Comparison of ENCODE assay signal across 8 mouse cellular contexts in the genomic region with DNA sequence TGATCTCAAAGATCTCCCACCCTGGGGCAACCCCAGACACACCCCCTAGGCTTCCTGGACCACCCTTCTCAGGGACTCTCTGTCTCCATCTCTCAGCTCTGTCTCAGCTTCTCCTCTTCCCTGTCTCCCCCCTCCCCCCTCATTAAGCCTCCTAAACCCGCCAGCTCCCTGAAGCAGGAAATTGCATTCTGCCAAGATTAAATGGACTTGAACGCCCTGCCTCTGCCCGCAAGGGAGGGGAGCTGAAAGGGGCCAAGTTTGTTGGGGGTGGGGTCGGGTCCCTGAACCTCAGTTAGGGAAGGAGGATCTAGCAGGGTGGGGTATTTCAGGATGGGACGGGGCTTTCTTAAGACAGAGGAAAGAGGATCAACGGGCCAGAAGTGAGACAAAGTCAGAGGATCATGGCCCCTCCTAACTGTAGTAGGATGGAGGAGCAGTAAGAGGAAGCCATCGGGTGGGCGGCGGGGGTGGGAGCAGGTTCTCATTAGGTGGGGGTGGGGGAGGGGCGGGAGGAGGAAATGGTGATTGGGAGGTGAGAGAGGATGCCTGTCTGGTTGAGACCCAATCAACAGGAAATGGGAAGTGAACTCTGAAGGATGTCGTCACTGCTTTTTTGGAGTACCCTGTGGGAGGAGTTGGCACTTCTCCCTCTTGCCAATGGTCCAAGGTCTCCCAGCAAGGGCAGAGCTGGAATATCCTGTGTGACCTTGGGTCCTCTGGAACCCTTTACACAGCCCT. TPM values are rescaled to one million over a fixed set of nuclear protein-coding genes. Genes with fewer than 3 reads are reported as not detected.
A peak's percentile ranks its signal among the peaks of the same experiment; 100 is the strongest.
DNase-seq lines count a peak whose midpoint lies in the region; ATAC-seq and TF ChIP-seq lines count a peak whose summit lies in the region.

No protein-coding gene starts in this region.

- H3K27ac ChIP-seq in embryonic facial prominence, embryonic 10.5 days (replicated peaks) = peak overlapping the region; percentile 88
- peak overlapping the region; percentile 91 for H3K27ac ChIP-seq in limb, embryonic 10.5 days
- H3K27ac ChIP-seq in midbrain, embryonic 10.5 days (replicated peaks) = peak overlapping the region; percentile 85

- CTCF ChIA-PET in Patski (lab: Charles Lee) = interaction anchor here (0.7 to 2.3 kb wide), 7 partner anchors 10 to 47 kb away, joined by 3 to 10 read pairs (median 3); no protein-coding TSS in a partner anchor

- no peak for DNase-seq in Patski (ENCODE audit: low read depth, low spot score)
- DNase-seq in embryonic facial prominence, embryonic 10.5 days (ENCODE audit: low spot score) = peak; percentile 73
- DNase-seq in heart, postnatal 36 days = peak; percentile 54 to 59
- peak; percentile 81 for DNase-seq in limb, embryonic 10.5 days (ENCODE audit: low spot score)
- DNase-seq in midbrain, embryonic 10.5 days (ENCODE audit: low spot score) = peak; percentile 51
- DNase-seq in ovary, postnatal 10 days (ENCODE audit: low spot score) = no peak
- DNase-seq in thymus, postnatal 4 days = no peak
- no peak for DNase-seq in right cerebral cortex, adult 18-20 months

- H3K27me3 ChIP-seq in Patski = no peaks in the 10 kb centered on the region
- H3K27me3 ChIP-seq in embryonic facial prominence, embryonic 10.5 days (replicated peaks; ENCODE audit: low read depth, poor library complexity, severe bottlenecking) = peaks cover 16% of the 10 kb centered on the region
- H3K27me3 ChIP-seq in limb, embryonic 10.5 days (ENCODE audit: low read depth, poor library complexity, severe bottlenecking) = no peaks in the 10 kb centered on the region
- H3K27me3 ChIP-seq in midbrain, embryonic 10.5 days (ENCODE audit: low read depth, poor library complexity, severe bottlenecking) = peaks cover 21% of the 10 kb centered on the region

- WGBS in embryonic facial prominence, embryonic 10.5 days = 4% methylated on average over 11 of the region's 11 CpGs
- WGBS in limb, embryonic 10.5 days = 2% methylated on average over 11 of the region's 11 CpGs
- WGBS in midbrain, embryonic 10.5 days = 10% methylated on average over 11 of the region's 11 CpGs

- TF ChIP-seq CTCF in Patski (IDR thresholded peaks at IDR 0.05) = no peak

- intact Hi-C loops in heart, postnatal 36 days (cut with DNase I) = no loop called here

- H3K4me3 ChIP-seq in embryonic facial prominence, embryonic 10.5 days = peak overlapping the region; percentile 44
- H3K4me3 ChIP-seq in limb, embryonic 10.5 days = peak overlapping the region; percentile 42
- peak overlapping the region; percentile 41 for H3K4me3 ChIP-seq in midbrain, embryonic 10.5 days

- in situ Hi-C loops in Patski (cut with MboI; ENCODE audit: low pct_unique_long_range_greater_than_20kb) = loop anchor here (25.0 kb wide), 1 partner anchor 412 kb away; no protein-coding TSS in a partner anchor

- H3K4me1 ChIP-seq in embryonic facial prominence, embryonic 10.5 days = peaks cover 79% of the 10 kb centered on the region
- peaks cover 89% of the 10 kb centered on the region for H3K4me1 ChIP-seq in limb, embryonic 10.5 days
- peaks cover 69% of the 10 kb centered on the region for H3K4me1 ChIP-seq in midbrain, embryonic 10.5 days

- H3K36me3 ChIP-seq in embryonic facial prominence, embryonic 10.5 days (replicated peaks) = no peaks in the 10 kb centered on the region
- H3K36me3 ChIP-seq in limb, embryonic 10.5 days = no peaks in the 10 kb centered on the region
- no peaks in the 10 kb centered on the region for H3K36me3 ChIP-seq in midbrain, embryonic 10.5 days

- no peaks in the 10 kb centered on the region for H3K9me3 ChIP-seq in embryonic facial prominence, embryonic 10.5 days
- H3K9me3 ChIP-seq in limb, embryonic 10.5 days (replicated peaks) = no peaks in the 10 kb centered on the region
- H3K9me3 ChIP-seq in midbrain, embryonic 10.5 days (replicated peaks) = no peaks in the 10 kb centered on the region

- POLR2A ChIA-PET in Patski (lab: Charles Lee) = interaction anchor here (1.0 to 1.8 kb wide), 6 partner anchors 9 to 23 kb away, joined by 3 to 6 read pairs (median 4); no protein-coding TSS in a partner anchor

- peak; percentile 61 for ATAC-seq in Patski

RNA-seq across cellular contexts. Expression of a gene that starts 13.7 kb away (rescaled TPM):
- polyA plus RNA-seq in Patski (2021) = 272 TPM
- polyA plus RNA-seq in embryonic facial prominence, embryonic 10.5 days (2016; fragmentation: Nextera tagmentation; extraction: Ambion mirVana) = 13.2 and 21.4 TPM in 2 replicates
- total RNA-seq in heart, postnatal 36 days (2021) = 10 to 100 TPM; 16.0 to 16.9 TPM
- polyA plus RNA-seq in limb, embryonic 10.5 days (2016; fragmentation: Nextera tagmentation; extraction: Ambion mirVana) = 31.7 and 33.6 TPM in 2 replicates
- 14.9 and 17.2 TPM in 2 replicates for polyA plus RNA-seq in midbrain, embryonic 10.5 days (2016; fragmentation: Nextera tagmentation; extraction: Ambion mirVana)

RNA-seq across cellular contexts. Expression of a gene that starts 44.5 kb away (rescaled TPM):
- polyA plus RNA-seq in Patski (2021) = 2.2 TPM
- polyA plus RNA-seq in embryonic facial prominence, embryonic 10.5 days (2016; fragmentation: Nextera tagmentation; extraction: Ambion mirVana) = 3.4 and 4.3 TPM in 2 replicates
- not detected for total RNA-seq in heart, postnatal 36 days (2021)
- 2.6 and 3.3 TPM in 2 replicates for polyA plus RNA-seq in limb, embryonic 10.5 days (2016; fragmentation: Nextera tagmentation; extraction: Ambion mirVana)
- 3.2 and 3.6 TPM in 2 replicates for polyA plus RNA-seq in midbrain, embryonic 10.5 days (2016; fragmentation: Nextera tagmentation; extraction: Ambion mirVana)

RNA-seq across cellular contexts. Expression of a gene that starts 46.8 kb away (rescaled TPM):
- 113 TPM for polyA plus RNA-seq in Patski (2021)
- 200 and 206 TPM in 2 replicates for polyA plus RNA-seq in embryonic facial prominence, embryonic 10.5 days (2016; fragmentation: Nextera tagmentation; extraction: Ambion mirVana)
- total RNA-seq in heart, postnatal 36 days (2021) = 10 to 100 TPM; 47.2 to 52.6 TPM
- polyA plus RNA-seq in limb, embryonic 10.5 days (2016; fragmentation: Nextera tagmentation; extraction: Ambion mirVana) = 164 and 214 TPM in 2 replicates
- 200 and 220 TPM in 2 replicates for polyA plus RNA-seq in midbrain, embryonic 10.5 days (2016; fragmentation: Nextera tagmentation; extraction: Ambion mirVana)

RNA-seq across cellular contexts. Expression of a gene that starts 54.6 kb away (rescaled TPM):
- polyA plus RNA-seq in Patski (2021) = 0.13 TPM
- polyA plus RNA-seq in embryonic facial prominence, embryonic 10.5 days (2016; fragmentation: Nextera tagmentation; extraction: Ambion mirVana) = 5.6 and 6.6 TPM in 2 replicates
- 10 to 100 TPM; 66.0 to 80.3 TPM for total RNA-seq in heart, postnatal 36 days (2021)
- polyA plus RNA-seq in limb, embryonic 10.5 days (2016; fragmentation: Nextera tagmentation; extraction: Ambion mirVana) = 3.9 and 4.3 TPM in 2 replicates
- polyA plus RNA-seq in midbrain, embryonic 10.5 days (2016; fragmentation: Nextera tagmentation; extraction: Ambion mirVana) = 9.3 and 11.6 TPM in 2 replicates

Comparison
In these comparisons a context has a peak if more than half of its experiments do, and no peak if none do; other contexts are left out.
1. DNase-seq: peak in embryonic facial prominence, embryonic 10.5 days (single experiment), heart, postnatal 36 days (2 of 2), limb, embryonic 10.5 days (single experiment) and midbrain, embryonic 10.5 days (single experiment); none in Patski (single experiment), ovary, postnatal 10 days (single experiment), thymus, postnatal 4 days (single experiment) and right cerebral cortex, adult 18-20 months (single experiment).
2. Peak in every context shown above with its lines, with median percentiles within 50 percentile points of each other: H3K27ac ChIP-seq and H3K4me3 ChIP-seq.